Comparison of ENCODE assay signal across 10 mouse cellular contexts in the genomic region with DNA sequence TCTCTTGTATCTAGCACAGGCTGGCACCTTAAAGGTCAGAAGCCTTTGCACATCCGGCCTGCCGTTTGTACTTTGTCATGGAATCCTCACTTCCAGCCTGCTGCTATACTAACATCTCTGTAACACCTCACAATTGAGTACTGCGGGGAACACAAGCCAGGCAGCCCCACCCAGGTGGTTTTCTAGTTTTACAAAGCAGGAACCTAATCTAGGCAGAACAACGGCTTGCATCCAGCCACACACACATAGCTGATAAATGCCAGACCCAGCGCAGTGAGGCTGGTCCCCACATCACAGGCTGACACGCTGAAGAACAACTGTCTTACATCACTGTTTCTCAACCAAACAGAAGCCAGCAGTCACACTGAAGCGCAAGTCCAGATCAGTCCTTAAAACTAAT. TPM values are rescaled to one million over a fixed set of nuclear protein-coding genes. Genes with fewer than 3 reads are reported as not detected.
DNase-seq lines count a peak whose midpoint lies in the region; ATAC-seq lines count a peak whose summit lies in the region.
"Had no signal": no experiment of that assay in that cellular context is flagged by ENCODE, and none has a peak within 500 bp of the region (broad histone marks: within the 10 kb centered on the region; RNA-seq: fewer than 3 reads in every experiment).

No protein-coding gene starts in this region.

- 36% methylated on average over 7 of the region's 7 CpGs for WGBS in embryonic facial prominence, embryonic 14.5 days
- WGBS in stomach, embryonic 15.5 days: 34% methylated on average over 7 of the region's 7 CpGs
- WGBS in forebrain, embryonic 11.5 days: 80% methylated on average over 7 of the region's 7 CpGs

- DNase-seq in gastrocnemius, postnatal 25 days: peak; percentile 30
- DNase-seq in gastrocnemius, adult 18-20 months (ENCODE audit: low spot score): no peak
- peak; percentile 60 for DNase-seq in embryonic facial prominence, embryonic 14.5 days (ENCODE audit: low spot score)
- peak; percentile 37 for DNase-seq in heart, postnatal 4 days
- DNase-seq in forebrain, embryonic 11.5 days (ENCODE audit: low spot score): no peak
- no peak for DNase-seq in adipocyte (ENCODE audit: low spot score)
- DNase-seq in right cerebral cortex, adult 2 months (ENCODE audit: low spot score in 2 of 2): no peak
- DNase-seq: cerebellum, postnatal 10 days had no signal

- H3K4me3 ChIP-seq in embryonic facial prominence, embryonic 14.5 days (ENCODE audit: low read depth, low read length): no peak overlapping the region
- H3K4me3 ChIP-seq in stomach, embryonic 15.5 days (replicated peaks): no peak overlapping the region
- no peak overlapping the region for H3K4me3 ChIP-seq in forebrain, embryonic 11.5 days (ENCODE audit: low read depth, low read length)
- H3K4me3 ChIP-seq: megakaryocyte, embryonic 14.5 days had no signal

- no peaks in the 10 kb centered on the region for H3K36me3 ChIP-seq in embryonic facial prominence, embryonic 14.5 days (ENCODE audit: control insufficient read depth, insufficient read depth, low read length)
- no peaks in the 10 kb centered on the region for H3K36me3 ChIP-seq in stomach, embryonic 15.5 days
- no peaks in the 10 kb centered on the region for H3K36me3 ChIP-seq in forebrain, embryonic 11.5 days (ENCODE audit: control insufficient read depth, insufficient read depth, low read length)

- H3K4me2 ChIP-seq in embryonic facial prominence, embryonic 14.5 days (ENCODE audit: low read depth, low read length): no peak overlapping the region
- no peak overlapping the region for H3K4me2 ChIP-seq in stomach, embryonic 15.5 days
- H3K4me2 ChIP-seq in forebrain, embryonic 11.5 days (ENCODE audit: low read depth, low read length, severe bottlenecking): no peak overlapping the region

- H3K9me3 ChIP-seq in embryonic facial prominence, embryonic 14.5 days (ENCODE audit: control insufficient read depth, low read length): no peaks in the 10 kb centered on the region
- H3K9me3 ChIP-seq in stomach, embryonic 15.5 days: no peaks in the 10 kb centered on the region
- H3K9me3 ChIP-seq in forebrain, embryonic 11.5 days (ENCODE audit: control insufficient read depth, low read length): no peaks in the 10 kb centered on the region
- H3K9me3 ChIP-seq: megakaryocyte, embryonic 14.5 days had no signal

- peak; percentile 53; the same call in 1 of the 2 replicates for ATAC-seq in embryonic facial prominence, embryonic 14.5 days (ENCODE audit: low read depth)
- peak; percentile 19; the same call in 1 of the 2 replicates for ATAC-seq in stomach, embryonic 15.5 days (ENCODE audit: insufficient read depth, low FRiP score, low read depth)
- ATAC-seq in forebrain, embryonic 11.5 days (replicated peaks; ENCODE audit: low FRiP score): no peak

- H3K27me3 ChIP-seq in embryonic facial prominence, embryonic 14.5 days (replicated peaks; ENCODE audit: control insufficient read depth, insufficient read depth, low read length): no peaks in the 10 kb centered on the region
- H3K27me3 ChIP-seq in stomach, embryonic 15.5 days (replicated peaks): no peaks in the 10 kb centered on the region
- H3K27me3 ChIP-seq in forebrain, embryonic 11.5 days (ENCODE audit: control insufficient read depth, insufficient read depth, low read length): no peaks in the 10 kb centered on the region
- H3K27me3 ChIP-seq: megakaryocyte, embryonic 14.5 days had no signal

- peaks cover 7% of the 10 kb centered on the region; the same call in 1 of the 2 replicates for H3K4me1 ChIP-seq in embryonic facial prominence, embryonic 14.5 days (ENCODE audit: control insufficient read depth, insufficient read depth, low read length)
- H3K4me1 ChIP-seq in stomach, embryonic 15.5 days: peaks cover 13% of the 10 kb centered on the region
- H3K4me1 ChIP-seq in forebrain, embryonic 11.5 days (replicated peaks; ENCODE audit: control insufficient read depth, insufficient read depth, low read length): no peaks in the 10 kb centered on the region
- H3K4me1 ChIP-seq: megakaryocyte, embryonic 14.5 days had no signal

- no peak overlapping the region for H3K9ac ChIP-seq in embryonic facial prominence, embryonic 14.5 days (ENCODE audit: low read depth, low read length)
- H3K9ac ChIP-seq in stomach, embryonic 15.5 days: no peak overlapping the region
- no peak overlapping the region for H3K9ac ChIP-seq in forebrain, embryonic 11.5 days (ENCODE audit: low read length)

- H3K27ac ChIP-seq in embryonic facial prominence, embryonic 14.5 days (replicated peaks; ENCODE audit: low read depth, low read length): no peak overlapping the region
- H3K27ac ChIP-seq in stomach, embryonic 15.5 days: no peak overlapping the region
- no peak overlapping the region for H3K27ac ChIP-seq in forebrain, embryonic 11.5 days (ENCODE audit: low read depth, low read length)

RNA-seq across cellular contexts. Expression of a gene that starts 28.7 kb away (rescaled TPM):
- total RNA-seq in gastrocnemius, postnatal 25 days (2021): 100 to 1,000 TPM in 1 of 2 experiments, 10 to 100 TPM in 1; 98.2 to 394 TPM
- total RNA-seq in gastrocnemius, adult 18-20 months (2021): 100 to 1,000 TPM; 109 to 237 TPM
- 94.1 and 113 TPM in 2 replicates for polyA plus RNA-seq in embryonic facial prominence, embryonic 14.5 days (2014; fragmentation: Nextera tagmentation; extraction: Ambion mirVana)
- 10 to 100 TPM; 55.0 to 63.0 TPM for total RNA-seq in heart, postnatal 4 days (2021)
- polyA plus RNA-seq in stomach, embryonic 15.5 days (2015; fragmentation: Nextera tagmentation; extraction: Ambion mirVana): 15.0 and 15.6 TPM in 2 replicates
- polyA plus RNA-seq in forebrain, embryonic 11.5 days (2014; fragmentation: Nextera tagmentation; extraction: Ambion mirVana): 3.4 and 3.9 TPM in 2 replicates

Comparison
In these comparisons a context has a peak if more than half of its experiments do, and no peak if none do; other contexts are left out.
1. DNase-seq: peak in gastrocnemius, postnatal 25 days (single experiment), embryonic facial prominence, embryonic 14.5 days (single experiment) and heart, postnatal 4 days (single experiment); none in gastrocnemius, adult 18-20 months (single experiment), forebrain, embryonic 11.5 days (single experiment), adipocyte (single experiment) and right cerebral cortex, adult 2 months (0 of 2).